Mouse (Mus musculus) E14TG2a.4 (cell line): Measurements from ENCODE around the gene Hnrnpll.

ENCODE experiments used
- CTCF ChIP-seq: conservative IDR thresholded peaks from 2 replicates; pipeline ENCODE4 v1.5.1; 2014; ENCODE audit warnings: low read length
- NANOG ChIP-seq: IDR thresholded peaks from 2 replicates; pipeline ENCODE4 v1.6.1; 2014; ENCODE audit warnings: borderline replicate concordance, low read length, mixed read lengths
- POU5F1 ChIP-seq: IDR thresholded peaks from 2 replicates; pipeline ENCODE4 v1.6.1; 2014; ENCODE audit warnings: low read length, borderline replicate concordance

GRCm38 (mm10) chr17:79984450-79984849, 77.7 kb downstream of the Hnrnpll start:
- no peak for TF ChIP-seq CTCF
- TF ChIP-seq NANOG: no peak
- TF ChIP-seq POU5F1: no peak
